Mouse (Mus musculus) olfactory bulb, adult 2 months (tissue): Measurements from ENCODE around the gene Tjp3. TPM values are rescaled to one million over a fixed set of nuclear protein-coding genes. Genes with fewer than 3 reads are reported as not detected.

ENCODE experiments used
- H3K27ac ChIP-seq: fragments of 200-500 bp; 2 replicates; pipeline ENCODE4 v1.5.1; 2012; ENCODE audit warnings: low read depth, low read length; ENCODE audit not compliant: insufficient read depth
- H3K4me1 ChIP-seq: fragments of 200-500 bp; 2 replicates; pipeline ENCODE4 v1.6.1; 2012; ENCODE audit warnings: low read length; ENCODE audit not compliant: control insufficient read depth, insufficient read depth
- H3K4me3 ChIP-seq: fragments of 200-500 bp; 2 replicates; pipeline ENCODE4 v1.5.1; 2012; ENCODE audit warnings: mild to moderate bottlenecking, low read depth, low read length, moderate library complexity; ENCODE audit not compliant: insufficient read depth
- CTCF ChIP-seq: fragments of 200-500 bp; IDR thresholded peaks from 2 replicates; pipeline ENCODE4 v1.5.1; 2012; ENCODE audit warnings: low read depth, mild to moderate bottlenecking, low read length, moderate library complexity; ENCODE audit not compliant: insufficient read depth
- POLR2A ChIP-seq: fragments of 200-500 bp; IDR thresholded peaks from 2 replicates; pipeline ENCODE4 v1.6.1; 2012; ENCODE audit warnings: mild to moderate bottlenecking, low read depth, low read length, moderate library complexity; ENCODE audit not compliant: insufficient read depth
- WGBS: fragments of 180-500 bp; shearing (Covaris S2); methylation state at CpG from one replicate; pipeline ENCODE4 v1.1.7; 2018; 5-methylcytosine and 5-hydroxymethylcytosine counted together
- polyA plus RNA-seq: library from polyadenylated mRNA; stranded (reverse); fragments of >200 nt; gene quantifications from 2 replicates; pipeline ENCODE4 v1.2.4, GENCODE M21; 2012; ENCODE audit warnings: low replicate concordance; ENCODE audit not compliant: missing spikeins, insufficient read depth, insufficient read length

Tjp3 gene
- polyA plus RNA-seq, 1 experiment, result not detected

- TF ChIP-seq CTCF (no peak), POLR2A (no peak)
- H3K27ac ChIP-seq, result no peak overlapping the region
- 3% methylated on average over 54 of the region's 54 CpGs for WGBS
- peaks cover 21% of the 10 kb centered on the region for H3K4me1 ChIP-seq
- H3K4me3 ChIP-seq, result peak overlapping the region; percentile 29
Observed at GRCm38 (mm10) chr10:81285694-81286450, 5.5 kb downstream of the Tjp3 start.

- Histone ChIP-seq H3K4me3 (no peak overlapping the region), H3K27ac (no peak overlapping the region), H3K4me1 (peaks cover 18% of the 10 kb centered on the region)
- 23% methylated on average over 17 of the region's 17 CpGs for WGBS
- TF ChIP-seq CTCF, result no peak
- TF ChIP-seq POLR2A, result no peak
Observed at GRCm38 (mm10) chr10:81284719-81285118, 6.7 kb downstream of the Tjp3 start.

GRCm38 (mm10) chr10:81284189-81284588 lies 7.2 kb downstream of the Tjp3 start:
- Histone ChIP-seq H3K4me1 (peaks cover 16% of the 10 kb centered on the region), H3K4me3 (no peak overlapping the region), H3K27ac (no peak overlapping the region)
- 82% methylated on average over 6 of the region's 6 CpGs for WGBS
- no peak for TF ChIP-seq CTCF
- TF ChIP-seq POLR2A, result no peak

GRCm38 (mm10) chr10:81279496-81279895 lies 11.9 kb downstream of the Tjp3 start:
- no peak overlapping the region for H3K4me3 ChIP-seq
- no peak overlapping the region for H3K27ac ChIP-seq
- no peaks in the 10 kb centered on the region for H3K4me1 ChIP-seq
- no peak for TF ChIP-seq CTCF
- 48% methylated on average over 10 of the region's 10 CpGs for WGBS

- H3K27ac ChIP-seq, result no peak overlapping the region
- TF ChIP-seq CTCF (no peak), POLR2A (no peak)
- 78% methylated on average over 22 of the region's 22 CpGs for WGBS
- H3K4me3 ChIP-seq, result no peak overlapping the region
- H3K4me1 ChIP-seq, result no peaks in the 10 kb centered on the region
Observed at GRCm38 (mm10) chr10:81277676-81278075, 13.7 kb downstream of the Tjp3 start.

- WGBS, result 93% methylated on average over 19 of the region's 19 CpGs
- Histone ChIP-seq H3K4me3 (no peak overlapping the region), H3K4me1 (peaks cover 6% of the 10 kb centered on the region), H3K27ac (no peak overlapping the region)
- no peak for TF ChIP-seq POLR2A
- TF ChIP-seq CTCF, result no peak
Observed at GRCm38 (mm10) chr10:81273842-81274241, 17.5 kb downstream of the Tjp3 start.

GRCm38 (mm10) chr10:81272356-81272755 lies 19.0 kb downstream of the Tjp3 start:
- H3K4me3 ChIP-seq, result no peak overlapping the region
- H3K4me1 ChIP-seq, result peaks cover 14% of the 10 kb centered on the region
- 91% methylated on average over 21 of the region's 21 CpGs for WGBS
- TF ChIP-seq CTCF, result no peak
- TF ChIP-seq POLR2A, result no peak
- H3K27ac ChIP-seq, result no peak overlapping the region

- Histone ChIP-seq H3K27ac (no peak overlapping the region), H3K4me1 (peaks cover 20% of the 10 kb centered on the region), H3K4me3 (peak overlapping the region; percentile 76)
- TF ChIP-seq POLR2A, result no peak
- TF ChIP-seq CTCF, result no peak
- 73% methylated on average over 16 of the region's 16 CpGs for WGBS
Observed at GRCm38 (mm10) chr10:81268643-81269412, 22.6 kb downstream of the Tjp3 start.

GRCm38 (mm10) chr10:81268056-81268455 lies 23.3 kb downstream of the Tjp3 start:
- TF ChIP-seq CTCF (no peak), POLR2A (peak; percentile 47; the same call in 1 of the 2 replicates)
- Histone ChIP-seq H3K4me1 (peaks cover 20% of the 10 kb centered on the region), H3K27ac (no peak overlapping the region), H3K4me3 (peak overlapping the region; percentile 76)
- WGBS, result 2% methylated on average over 23 of the region's 23 CpGs
